Mouse (Mus musculus) cortical plate, adult 2 months (tissue): Measurements from ENCODE around the gene Ttc33.

Experiments
- CTCF ChIP-seq: fragments of 200-500 bp; IDR thresholded peaks from 2 replicates; pipeline ENCODE4 v1.5.1; 2011; ENCODE audit warnings: mild to moderate bottlenecking, control low read depth, low read length; ENCODE audit not compliant: insufficient read depth; ENCODE audit errors: extremely low read depth
- POLR2A ChIP-seq: fragments of 200-500 bp; IDR thresholded peaks from 2 replicates; pipeline ENCODE4 v1.6.1; 2011; ENCODE audit warnings: mild to moderate bottlenecking, low read length, control low read depth; ENCODE audit not compliant: insufficient read depth; ENCODE audit errors: extremely low read depth

DNA sequence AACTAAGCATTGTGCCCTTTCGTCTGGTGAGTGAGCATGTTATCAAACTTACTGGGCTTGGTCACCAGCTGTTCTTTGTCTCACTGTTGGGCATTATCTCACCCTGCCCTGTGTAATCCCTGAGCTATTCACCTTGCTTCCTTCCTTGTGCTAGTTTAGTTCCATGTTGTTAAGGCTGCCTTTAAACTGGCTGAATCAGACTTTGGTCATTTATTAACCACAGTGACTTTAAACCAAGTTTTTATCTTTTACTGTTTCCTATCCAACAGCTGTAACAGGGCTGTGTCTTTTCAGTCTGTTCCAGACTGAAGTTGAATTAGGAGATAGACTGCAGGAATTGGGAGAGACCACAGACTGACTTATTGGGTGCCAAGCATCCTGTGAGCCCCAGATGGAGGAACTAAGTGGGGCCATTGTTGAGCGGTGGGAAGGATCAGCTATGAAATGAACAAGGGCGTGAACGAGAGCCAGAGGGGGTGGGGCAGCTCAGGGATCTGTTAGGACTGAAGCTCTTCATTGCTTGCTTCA, 10.7 kb downstream of the Ttc33 start:
- TF ChIP-seq CTCF (no peak), POLR2A (no peak)
